Mouse (Mus musculus) neural tube, embryonic 14.5 days (tissue): Measurements from ENCODE around the gene Nubpl. TPM values are rescaled to one million over a fixed set of nuclear protein-coding genes. Genes with fewer than 3 reads are reported as not detected.

Experiments
- ATAC-seq: fragments of 200-750 bp; cut with Nextera tagmentation; 2 replicates; pipeline ENCODE4 v1.8.0; 2017; ENCODE audit warnings: low read depth, mild to moderate bottlenecking, moderate TSS enrichment, moderate library complexity
- H3K27ac ChIP-seq: fragments of 300-500 bp; sonication (generic); 2 replicates; pipeline ENCODE4 v1.5.1; 2014; ENCODE audit warnings: low read depth, mild to moderate bottlenecking, control low read depth, low read length, moderate library complexity, mixed read lengths
- H3K27me3 ChIP-seq: fragments of 300-500 bp; sonication (generic); 2 replicates; pipeline ENCODE4 v1.6.1; 2014; ENCODE audit warnings: low read length; ENCODE audit not compliant: control insufficient read depth, insufficient read depth
- H3K36me3 ChIP-seq: fragments of 300-500 bp; sonication (generic); 2 replicates; pipeline ENCODE4 v1.6.1; 2014; ENCODE audit warnings: low read length, mixed read lengths; ENCODE audit not compliant: control insufficient read depth, insufficient read depth
- H3K4me1 ChIP-seq: fragments of 300-500 bp; sonication (generic); 2 replicates; pipeline ENCODE4 v1.6.1; 2014; ENCODE audit warnings: low read length; ENCODE audit not compliant: control insufficient read depth, insufficient read depth
- H3K4me2 ChIP-seq: fragments of 300-500 bp; sonication (generic); 2 replicates; pipeline ENCODE4 v1.6.1; 2014; ENCODE audit warnings: mild to moderate bottlenecking, low read depth, low read length, control low read depth
- H3K4me3 ChIP-seq: fragments of 300-500 bp; sonication (generic); 2 replicates; pipeline ENCODE4 v1.5.1; 2014; ENCODE audit warnings: low read depth, low read length, control low read depth, mixed read lengths
- H3K9ac ChIP-seq: fragments of 300-500 bp; sonication (generic); replicated peaks from 2 replicates; pipeline ENCODE4 v1.6.1; 2014; ENCODE audit warnings: low read depth, mild to moderate bottlenecking, control low read depth, low read length, mixed read lengths
- H3K9me3 ChIP-seq: fragments of 300-500 bp; sonication (generic); 2 replicates; pipeline ENCODE4 v1.6.1; 2016; ENCODE audit warnings: low read length; ENCODE audit not compliant: control insufficient read depth
- WGBS: fragments of 180-500 bp; shearing (Covaris S2); extraction: QIAGEN DNeasy Blood & Tissue Kit; methylation state at CpG from one replicate; pipeline ENCODE4 v1.1.7; 2014; 5-methylcytosine and 5-hydroxymethylcytosine counted together
- polyA plus RNA-seq: library from polyadenylated mRNA; unstranded; fragments of >200 nt; fragmentation: Nextera tagmentation; extraction: Ambion mirVana; gene quantifications from 2 replicates; pipeline ENCODE4 v1.2.1, GENCODE M21; 2014

Gene Nubpl
- polyA plus RNA-seq, 1 experiment from 2014 or later, result 6.3 TPM

- 91% methylated on average over 6 of the region's 6 CpGs for WGBS
- no peak overlapping the region for H3K9ac ChIP-seq
- no peaks in the 10 kb centered on the region for H3K27me3 ChIP-seq
- H3K36me3 ChIP-seq, result no peaks in the 10 kb centered on the region
- H3K27ac ChIP-seq, result no peak overlapping the region
- no peak overlapping the region for H3K4me2 ChIP-seq
- ATAC-seq, result no peak
- H3K4me1 ChIP-seq, result no peaks in the 10 kb centered on the region
- H3K4me3 ChIP-seq, result no peak overlapping the region
- no peaks in the 10 kb centered on the region for H3K9me3 ChIP-seq
Observed at GRCm38 (mm10) chr12:52319156-52319555, 221.6 kb downstream of the Nubpl start.

- ATAC-seq, result no peak
- Histone ChIP-seq H3K9ac (no peak overlapping the region), H3K9me3 (no peaks in the 10 kb centered on the region)
Observed at GRCm38 (mm10) chr12:52328488-52328887, 231.0 kb downstream of the Nubpl start.

GRCm38 (mm10) chr12:52335142-52335765 lies 237.7 kb downstream of the Nubpl start:
- H3K36me3 ChIP-seq, result no peaks in the 10 kb centered on the region
- no peaks in the 10 kb centered on the region for H3K27me3 ChIP-seq
- no peak overlapping the region for H3K9ac ChIP-seq
- no peak overlapping the region for H3K4me2 ChIP-seq
- H3K4me3 ChIP-seq, result no peak overlapping the region
- no peaks in the 10 kb centered on the region for H3K4me1 ChIP-seq
- H3K27ac ChIP-seq, result no peak overlapping the region
- no peak for ATAC-seq
- 84% methylated on average over 11 of the region's 11 CpGs for WGBS
- no peaks in the 10 kb centered on the region for H3K9me3 ChIP-seq

More at GRCm38 (mm10) chr12:52328488-52328887, 231.0 kb downstream of the Nubpl start:
- Histone ChIP-seq H3K36me3 (no peaks in the 10 kb centered on the region), H3K4me2 (no peak overlapping the region), H3K4me3 (no peak overlapping the region), H3K4me1 (no peaks in the 10 kb centered on the region), H3K27ac (no peak overlapping the region), H3K27me3 (no peaks in the 10 kb centered on the region)
- WGBS, result 95% methylated on average over 4 of the region's 4 CpGs

GRCm38 (mm10) chr12:52338136-52338753 lies 240.7 kb downstream of the Nubpl start:
- Histone ChIP-seq H3K36me3 (no peaks in the 10 kb centered on the region), H3K9me3 (no peaks in the 10 kb centered on the region), H3K27me3 (no peaks in the 10 kb centered on the region), H3K9ac (no peak overlapping the region), H3K4me1 (no peaks in the 10 kb centered on the region), H3K4me2 (no peak overlapping the region), H3K4me3 (no peak overlapping the region), H3K27ac (no peak overlapping the region)
- WGBS, result 84% methylated on average over 2 of the region's 2 CpGs
- no peak for ATAC-seq

GRCm38 (mm10) chr12:52346611-52347010 lies 249.1 kb downstream of the Nubpl start:
- no peak for ATAC-seq
- H3K9me3 ChIP-seq, result no peaks in the 10 kb centered on the region
- no peak overlapping the region for H3K4me3 ChIP-seq
- WGBS, result 28% methylated on average over 5 of the region's 5 CpGs
- no peak overlapping the region for H3K9ac ChIP-seq
- H3K36me3 ChIP-seq, result no peaks in the 10 kb centered on the region
- H3K4me2 ChIP-seq, result no peak overlapping the region
- H3K4me1 ChIP-seq, result no peaks in the 10 kb centered on the region
- no peaks in the 10 kb centered on the region for H3K27me3 ChIP-seq
- no peak overlapping the region for H3K27ac ChIP-seq

- Histone ChIP-seq H3K9ac (no peak overlapping the region), H3K27me3 (no peaks in the 10 kb centered on the region), H3K4me1 (no peaks in the 10 kb centered on the region), H3K27ac (no peak overlapping the region), H3K4me3 (no peak overlapping the region), H3K9me3 (no peaks in the 10 kb centered on the region), H3K36me3 (no peaks in the 10 kb centered on the region), H3K4me2 (no peak overlapping the region)
- 59% methylated on average over 3 of the region's 3 CpGs for WGBS
- no peak for ATAC-seq
Observed at GRCm38 (mm10) chr12:52350276-52350675, 252.7 kb downstream of the Nubpl start.

GRCm38 (mm10) chr12:52359484-52359883 lies 261.9 kb downstream of the Nubpl start:
- 83% methylated on average over 10 of the region's 10 CpGs for WGBS
- H3K4me1 ChIP-seq, result no peaks in the 10 kb centered on the region
- H3K4me3 ChIP-seq, result no peak overlapping the region
- H3K9me3 ChIP-seq, result no peaks in the 10 kb centered on the region
- no peak overlapping the region for H3K27ac ChIP-seq
- H3K36me3 ChIP-seq, result no peaks in the 10 kb centered on the region
- no peak for ATAC-seq
- H3K27me3 ChIP-seq, result no peaks in the 10 kb centered on the region
- no peak overlapping the region for H3K9ac ChIP-seq
- no peak overlapping the region for H3K4me2 ChIP-seq

- no peak overlapping the region for H3K27ac ChIP-seq
- no peak for ATAC-seq
- 75% methylated on average over 3 of the region's 3 CpGs for WGBS
- no peaks in the 10 kb centered on the region for H3K36me3 ChIP-seq
- H3K9me3 ChIP-seq, result no peaks in the 10 kb centered on the region
- no peak overlapping the region for H3K9ac ChIP-seq
- no peaks in the 10 kb centered on the region for H3K27me3 ChIP-seq
- H3K4me2 ChIP-seq, result no peak overlapping the region
- no peaks in the 10 kb centered on the region for H3K4me1 ChIP-seq
- H3K4me3 ChIP-seq, result no peak overlapping the region
Observed at GRCm38 (mm10) chr12:52360136-52360535, 262.6 kb downstream of the Nubpl start.

- H3K36me3 ChIP-seq, result no peaks in the 10 kb centered on the region
- no peaks in the 10 kb centered on the region for H3K27me3 ChIP-seq
- no peaks in the 10 kb centered on the region for H3K9me3 ChIP-seq
- WGBS, result 42% methylated on average over 6 of the region's 6 CpGs
- no peak overlapping the region for H3K4me2 ChIP-seq
- H3K9ac ChIP-seq, result no peak overlapping the region
- no peak for ATAC-seq
- no peak overlapping the region for H3K27ac ChIP-seq
- no peak overlapping the region for H3K4me3 ChIP-seq
- no peaks in the 10 kb centered on the region for H3K4me1 ChIP-seq
Observed at GRCm38 (mm10) chr12:52361198-52361597, 263.7 kb downstream of the Nubpl start.
